Mouse (Mus musculus) liver, embryonic 15.5 days (tissue): Measurements from ENCODE around the gene Pip4k2b. TPM values are rescaled to one million over a fixed set of nuclear protein-coding genes. Genes with fewer than 3 reads are reported as not detected.

Experiments used
- ATAC-seq: fragments of 200-750 bp; cut with Nextera tagmentation; 2 replicates; pipeline ENCODE4 v1.8.0; 2017; ENCODE audit warnings: moderate number of reproducible peaks, mild to moderate bottlenecking, moderate library complexity; ENCODE audit not compliant: insufficient read depth
- H3K27ac ChIP-seq: fragments of 300-500 bp; sonication (generic); replicated peaks from 2 replicates; pipeline ENCODE4 v1.5.1; 2015; ENCODE audit warnings: mild to moderate bottlenecking, inconsistent platforms
- H3K27me3 ChIP-seq: fragments of 300-500 bp; sonication (generic); 2 replicates; pipeline ENCODE4 v1.6.1; 2015; ENCODE audit warnings: mild to moderate bottlenecking, inconsistent platforms
- H3K36me3 ChIP-seq: fragments of 300-500 bp; sonication (generic); replicated peaks from 2 replicates; pipeline ENCODE4 v1.6.1; 2015; ENCODE audit warnings: moderate library complexity, mild to moderate bottlenecking, inconsistent platforms
- H3K4me1 ChIP-seq: fragments of 300-500 bp; sonication (generic); replicated peaks from 2 replicates; pipeline ENCODE4 v1.6.1; 2015; ENCODE audit warnings: inconsistent platforms
- H3K4me2 ChIP-seq: fragments of 300-500 bp; sonication (generic); 2 replicates; pipeline ENCODE4 v1.6.1; 2015; ENCODE audit warnings: moderate library complexity, mild to moderate bottlenecking, inconsistent platforms
- H3K4me3 ChIP-seq: fragments of 300-500 bp; sonication (generic); replicated peaks from 2 replicates; pipeline ENCODE4 v1.5.1; 2015; ENCODE audit warnings: mild to moderate bottlenecking, inconsistent platforms
- H3K9ac ChIP-seq: fragments of 300-500 bp; sonication (generic); 2 replicates; pipeline ENCODE4 v1.6.1; 2015; ENCODE audit warnings: moderate library complexity, mild to moderate bottlenecking, inconsistent platforms
- H3K9me3 ChIP-seq: fragments of 300-500 bp; sonication (generic); replicated peaks from 2 replicates; pipeline ENCODE4 v1.6.1; 2016; ENCODE audit warnings: inconsistent platforms
- whole genome bisulfite sequencing: fragments of 180-500 bp; shearing (Covaris S2); methylation state at CpG from one replicate; pipeline ENCODE4 v1.1.7; 2015; ENCODE audit warnings: mixed read lengths; ENCODE audit not compliant: insufficient replicate concordance; 5-methylcytosine and 5-hydroxymethylcytosine counted together
- polyA plus RNA-seq: library from polyadenylated mRNA; unstranded; fragments of >200 nt; fragmentation: Nextera tagmentation; extraction: Ambion mirVana; gene quantifications from 2 replicates; pipeline ENCODE4 v1.2.1, GENCODE M21; 2015

The Pip4k2b gene
- polyA plus RNA-seq, 1 experiment from 2014 or later: 0.48 TPM

GRCm38 (mm10) chr11:97700746-97701580 is 43.5 kb downstream of the Pip4k2b start:
- Histone ChIP-seq H3K4me3 (peak overlapping the region; percentile 59), H3K4me2 (peak overlapping the region; percentile 92), H3K9ac (peak overlapping the region; percentile 39; the same call in 1 of the 2 replicates), H3K27me3 (peaks cover 66% of the 10 kb centered on the region), H3K4me1 (peaks cover 70% of the 10 kb centered on the region), H3K9me3 (no peaks in the 10 kb centered on the region), H3K27ac (peak overlapping the region; percentile 64; the same call in 1 of the 2 replicates), H3K36me3 (0 out of 2 replicates have a peak, but pooled peaks cover 9% of the 10 kb centered on the region)
- WGBS: 18% methylated on average over 30 of the region's 30 CpGs
- ATAC-seq: no peak

- Histone ChIP-seq H3K4me2 (peak within 1 kb of the TSS; percentile 92), H3K4me3 (peak within 1 kb of the TSS; percentile 59), H3K27me3 (peaks cover 66% of the 10 kb centered on the region), H3K4me1 (peaks cover 77% of the 10 kb centered on the region), H3K9ac (peak within 1 kb of the TSS; percentile 52; the same call in 1 of the 2 replicates), H3K36me3 (0 out of 2 replicates have a peak, but pooled peaks cover 3% of the 10 kb centered on the region), H3K27ac (peak within 1 kb of the TSS; percentile 64), H3K9me3 (no peaks in the 10 kb centered on the region)
- WGBS: under 1% methylated on average over 85 of the region's 85 CpGs
- no peak for ATAC-seq
Measured at GRCm38 (mm10) chr11:97700003-97700745, 44.3 kb downstream of the Pip4k2b start, which contains the start of gene Pcgf2. Gene Pcgf2, minus strand, starts transcription at chr11:97700497.

- H3K27me3 ChIP-seq: peaks cover 66% of the 10 kb centered on the region
- peak overlapping the region; percentile 39; the same call in 1 of the 2 replicates for H3K9ac ChIP-seq
- H3K4me3 ChIP-seq: peak overlapping the region; percentile 59
- H3K4me1 ChIP-seq: peaks cover 73% of the 10 kb centered on the region
- peak overlapping the region; percentile 92 for H3K4me2 ChIP-seq
- no peaks in the 10 kb centered on the region for H3K36me3 ChIP-seq
- 0% methylated on average over 6 of the region's 9 CpGs for WGBS
- H3K9me3 ChIP-seq: no peaks in the 10 kb centered on the region
- no peak for ATAC-seq
- H3K27ac ChIP-seq: peak overlapping the region; percentile 64
Measured at GRCm38 (mm10) chr11:97699626-97700002, 44.9 kb downstream of the Pip4k2b start.

DNA sequence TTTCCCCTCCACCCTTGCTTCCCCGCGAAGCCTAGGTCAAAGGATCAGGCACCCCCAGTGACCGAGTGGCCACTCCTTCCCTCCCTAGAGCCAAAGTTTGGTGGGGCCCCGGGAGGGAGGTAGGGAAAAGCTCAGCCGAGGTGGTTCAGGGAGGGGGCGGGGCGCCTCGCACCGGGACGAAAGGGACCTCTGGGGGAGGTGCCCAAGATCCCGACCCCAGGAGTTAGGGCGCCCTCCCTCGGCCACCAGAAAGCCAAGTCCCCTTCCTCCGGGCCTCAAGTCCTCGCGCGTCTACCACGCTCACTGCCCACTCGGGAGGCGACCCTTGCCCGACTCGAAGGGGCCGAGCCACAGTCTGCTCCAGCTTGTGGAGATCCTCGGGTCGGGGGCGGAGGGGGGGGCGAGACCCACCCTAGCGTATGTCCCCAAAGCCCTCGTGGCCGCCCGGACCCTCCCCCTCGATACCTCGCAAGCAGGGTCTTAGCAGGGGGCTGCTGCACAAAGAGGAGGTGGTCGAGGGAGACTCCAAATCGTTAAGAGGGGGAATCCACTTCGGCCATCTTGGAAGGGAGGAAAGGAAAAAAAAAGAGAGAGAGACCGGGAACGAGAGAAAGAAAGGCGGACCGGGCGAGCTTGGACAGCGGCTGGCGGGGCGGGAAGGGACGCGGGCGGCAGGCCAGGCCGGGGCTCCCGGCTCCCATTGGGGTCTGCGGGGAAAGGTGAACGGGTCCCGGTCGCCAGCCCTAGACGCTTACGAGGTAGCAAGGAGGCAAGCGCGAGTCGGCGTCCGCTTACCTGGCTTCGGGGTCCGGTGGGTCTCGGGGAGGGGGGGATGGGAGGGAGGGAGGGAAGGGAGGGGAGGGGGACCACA is 45.5 kb downstream of the Pip4k2b start:
- peaks cover 66% of the 10 kb centered on the region for H3K27me3 ChIP-seq
- under 1% methylated on average over 55 of the region's 63 CpGs for WGBS
- peak overlapping the region; percentile 52 for H3K9ac ChIP-seq
- H3K4me1 ChIP-seq: peaks cover 71% of the 10 kb centered on the region
- ATAC-seq: no peak
- no peaks in the 10 kb centered on the region for H3K9me3 ChIP-seq
- peak overlapping the region; percentile 59 for H3K4me3 ChIP-seq
- H3K36me3 ChIP-seq: no peaks in the 10 kb centered on the region
- peak overlapping the region; percentile 48; the same call in 1 of the 2 replicates for H3K27ac ChIP-seq
- H3K4me2 ChIP-seq: peak overlapping the region; percentile 92

GRCm38 (mm10) chr11:97697891-97698529 is 46.5 kb downstream of the Pip4k2b start:
- no peak overlapping the region for H3K27ac ChIP-seq
- 30% methylated on average over 14 of the region's 14 CpGs for WGBS

GRCm38 (mm10) chr11:97697199-97697890 is 47.2 kb downstream of the Pip4k2b start:
- Histone ChIP-seq H3K4me3 (no peak overlapping the region), H3K36me3 (no peaks in the 10 kb centered on the region), H3K4me2 (peak overlapping the region; percentile 92; the same call in 1 of the 2 replicates), H3K4me1 (peaks cover 66% of the 10 kb centered on the region), H3K27ac (no peak overlapping the region), H3K27me3 (peaks cover 60% of the 10 kb centered on the region), H3K9ac (no peak overlapping the region), H3K9me3 (no peaks in the 10 kb centered on the region)
- WGBS: 55% methylated on average over 11 of the region's 11 CpGs
- no peak for ATAC-seq

More at GRCm38 (mm10) chr11:97697891-97698529, 46.5 kb downstream of the Pip4k2b start:
- no peaks in the 10 kb centered on the region for H3K36me3 ChIP-seq
- H3K27me3 ChIP-seq: peaks cover 66% of the 10 kb centered on the region
- no peaks in the 10 kb centered on the region for H3K9me3 ChIP-seq
- peaks cover 71% of the 10 kb centered on the region for H3K4me1 ChIP-seq
- peak overlapping the region; percentile 92 for H3K4me2 ChIP-seq
- peak overlapping the region; percentile 59 for H3K4me3 ChIP-seq
- peak overlapping the region; percentile 52; the same call in 1 of the 2 replicates for H3K9ac ChIP-seq
- no peak for ATAC-seq

DNA sequence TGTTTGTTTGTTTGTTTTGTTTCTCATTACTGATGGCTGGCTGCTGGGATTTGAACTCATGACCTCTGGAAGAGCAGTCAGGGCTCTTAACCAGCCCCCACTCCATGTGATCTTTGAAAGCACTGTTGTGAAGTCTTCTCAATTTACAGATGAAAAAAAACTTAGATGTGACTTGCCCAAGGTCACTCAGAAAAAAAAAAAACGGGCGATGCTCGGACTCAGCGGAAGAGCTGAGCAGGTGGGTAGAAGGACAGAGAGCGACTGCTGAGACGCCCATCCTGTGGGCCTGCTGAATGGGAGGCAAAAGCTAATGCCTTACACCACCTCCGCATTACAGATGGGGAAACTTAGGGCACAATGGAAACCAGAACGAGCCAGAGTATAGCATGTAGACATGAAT is 47.8 kb downstream of the Pip4k2b start:
- Histone ChIP-seq H3K27me3 (peaks cover 54% of the 10 kb centered on the region), H3K4me1 (peaks cover 59% of the 10 kb centered on the region), H3K9me3 (no peaks in the 10 kb centered on the region), H3K4me3 (no peak overlapping the region), H3K27ac (no peak overlapping the region), H3K36me3 (no peaks in the 10 kb centered on the region), H3K9ac (no peak overlapping the region), H3K4me2 (no peak overlapping the region)
- ATAC-seq: no peak
- 75% methylated on average over 8 of the region's 8 CpGs for WGBS

DNA sequence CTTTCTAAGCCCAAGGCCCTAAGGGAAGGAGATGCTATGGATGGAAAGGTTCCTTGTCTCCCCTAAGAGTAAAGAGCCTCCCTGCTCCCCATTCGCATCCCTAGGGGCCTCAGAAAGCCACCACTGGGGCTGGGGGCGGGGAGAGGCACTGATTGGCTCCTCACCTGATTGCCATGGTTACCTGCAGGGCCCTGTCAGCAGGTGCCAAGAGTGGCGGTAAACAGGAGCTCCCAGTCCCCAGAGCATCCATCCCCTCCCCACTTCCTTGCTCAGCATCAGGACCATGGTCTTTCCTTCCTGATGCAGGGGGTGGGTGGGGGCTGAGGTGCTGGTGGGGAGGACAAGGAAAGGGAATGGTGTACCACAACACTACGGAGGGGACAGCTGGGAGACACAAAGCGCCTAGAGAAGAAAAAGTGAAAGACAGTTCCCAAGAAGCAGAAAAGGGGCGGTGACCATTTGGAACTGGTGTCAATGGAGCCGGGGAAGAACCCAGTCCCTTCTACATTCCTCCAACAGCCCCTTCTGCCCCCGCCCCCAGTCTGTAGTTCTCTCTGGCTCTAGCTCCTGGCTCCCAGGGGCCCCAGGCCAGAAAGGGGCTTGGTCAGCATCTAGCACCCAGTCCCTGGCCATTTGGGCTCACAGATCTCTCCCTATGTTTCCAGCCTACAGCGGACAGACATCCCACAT is 48.6 kb downstream of the Pip4k2b start:
- ATAC-seq: no peak
- no peak overlapping the region for H3K4me2 ChIP-seq
- WGBS: 59% methylated on average over 9 of the region's 9 CpGs
- no peaks in the 10 kb centered on the region for H3K9me3 ChIP-seq
- H3K27me3 ChIP-seq: peaks cover 46% of the 10 kb centered on the region
- no peak overlapping the region for H3K4me3 ChIP-seq
- no peak overlapping the region for H3K9ac ChIP-seq
- no peak overlapping the region for H3K27ac ChIP-seq
- H3K4me1 ChIP-seq: peaks cover 52% of the 10 kb centered on the region
- H3K36me3 ChIP-seq: no peaks in the 10 kb centered on the region

GRCm38 (mm10) chr11:97694921-97695711 is 49.4 kb downstream of the Pip4k2b start:
- no peak overlapping the region for H3K9ac ChIP-seq
- no peak overlapping the region for H3K4me2 ChIP-seq
- H3K4me1 ChIP-seq: peaks cover 45% of the 10 kb centered on the region
- ATAC-seq: no peak
- H3K27me3 ChIP-seq: peaks cover 38% of the 10 kb centered on the region
- no peak overlapping the region for H3K4me3 ChIP-seq
- H3K9me3 ChIP-seq: no peaks in the 10 kb centered on the region
- no peaks in the 10 kb centered on the region for H3K36me3 ChIP-seq
- whole genome bisulfite sequencing: 75% methylated on average over 17 of the region's 17 CpGs
- 0 out of 2 replicates have a peak overlapping the region, but pooled peaks have one; percentile 1 for H3K27ac ChIP-seq
